Mouse (Mus musculus) lung, adult 2 months (tissue): ENCODE measurements around the gene Mansc4.

Experiments
- CTCF ChIP-seq: fragments of 200-500 bp; IDR thresholded peaks from 2 replicates; pipeline ENCODE4 v1.5.1; 2011; ENCODE audit warnings: mild to moderate bottlenecking, low read length, control low read depth; ENCODE audit not compliant: insufficient read depth
- POLR2A ChIP-seq: fragments of 200-500 bp; IDR thresholded peaks from 2 replicates; pipeline ENCODE4 v1.6.1; 2011; ENCODE audit warnings: low read depth, mild to moderate bottlenecking, control low read depth, low read length, borderline replicate concordance; ENCODE audit errors: extremely low read depth

- TF ChIP-seq CTCF (no peak), POLR2A (no peak)
Measured at GRCm38 (mm10) chr6:147061630-147062029, 25.2 kb downstream of the Mansc4 start.
